Mouse (Mus musculus): ENCODE data around the gene Atg2a. TPM values are rescaled to one million over a fixed set of nuclear protein-coding genes. Genes with fewer than 3 reads are reported as not detected.
A peak's percentile ranks its signal among the peaks of the same experiment; 100 is the strongest.
"Not testable (repeated sequence)": the region's sequence is repeated elsewhere in the genome, so short reads cannot be mapped to it uniquely, and the experiment has no call there.

Gene Atg2a
- polyA plus RNA-seq, 1 experiment = 25.0 TPM

DNA sequence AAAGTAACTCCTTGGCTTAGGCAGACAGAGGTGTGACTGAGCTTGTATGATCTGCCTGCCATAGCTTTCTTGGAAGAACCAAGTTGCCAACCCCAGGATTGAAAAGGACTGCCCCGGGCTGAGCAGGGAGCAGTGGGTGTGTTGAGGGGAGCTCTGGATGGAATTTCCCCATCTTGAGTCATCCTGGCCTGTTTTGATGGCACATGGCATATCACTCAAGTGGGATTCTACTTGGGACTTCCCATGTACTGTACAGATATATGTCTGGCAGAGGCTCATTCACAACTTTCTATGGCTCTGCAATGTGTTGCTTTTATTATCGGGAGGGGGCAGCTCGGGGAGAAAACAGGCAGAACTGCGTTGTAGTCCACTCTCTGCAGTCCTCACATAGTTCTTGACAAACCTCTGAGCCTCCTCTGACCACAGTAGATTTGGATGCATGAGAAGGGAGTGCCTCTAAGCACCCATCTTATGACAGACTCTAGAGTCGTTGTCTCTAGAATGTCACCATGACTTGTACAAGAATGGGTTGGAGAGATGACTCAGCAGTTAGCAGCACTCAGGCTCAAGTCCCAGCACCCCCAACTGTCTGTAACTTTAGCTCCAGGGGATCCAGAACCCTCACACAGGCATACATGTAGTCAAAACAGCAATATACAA is 55.2 kb downstream of the Atg2a start:
- no peak for DNase-seq (ENCODE audit: low read depth)

- no peak for DNase-seq (ENCODE audit: low read depth)
Observed at GRCm38 (mm10) chr19:6297641-6298040, 56.2 kb downstream of the Atg2a start.

- DNase-seq (ENCODE audit: low read depth) = no peak
Observed at GRCm38 (mm10) chr19:6299003-6299402, 57.5 kb downstream of the Atg2a start.

GRCm38 (mm10) chr19:6299450-6300267 is 58.2 kb downstream of the Atg2a start:
- DNase-seq (ENCODE audit: low read depth) = no peak

DNA sequence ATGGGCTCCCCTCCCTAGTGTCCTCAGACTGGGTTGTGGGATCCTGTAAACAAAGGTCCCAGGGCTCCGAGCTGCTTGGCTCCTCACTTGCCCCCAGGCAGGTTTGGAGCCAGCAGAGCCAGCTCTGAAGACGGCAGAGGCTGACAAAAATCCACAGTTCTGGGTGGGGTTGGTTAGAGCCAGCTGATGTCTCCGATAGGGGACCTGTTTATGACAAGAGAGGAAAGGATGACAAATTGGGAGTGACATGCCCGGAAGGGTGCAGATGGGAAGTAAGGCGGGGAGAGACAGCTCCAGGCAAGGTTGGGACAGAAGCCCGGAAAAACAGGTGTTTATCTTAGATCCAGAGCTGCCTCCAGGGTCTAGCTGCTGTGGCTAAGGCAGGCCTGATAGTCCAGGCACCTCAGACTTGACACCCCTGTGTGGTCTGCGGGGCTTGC is 59.0 kb downstream of the Atg2a start:
- no peak for DNase-seq (ENCODE audit: low read depth)

DNA sequence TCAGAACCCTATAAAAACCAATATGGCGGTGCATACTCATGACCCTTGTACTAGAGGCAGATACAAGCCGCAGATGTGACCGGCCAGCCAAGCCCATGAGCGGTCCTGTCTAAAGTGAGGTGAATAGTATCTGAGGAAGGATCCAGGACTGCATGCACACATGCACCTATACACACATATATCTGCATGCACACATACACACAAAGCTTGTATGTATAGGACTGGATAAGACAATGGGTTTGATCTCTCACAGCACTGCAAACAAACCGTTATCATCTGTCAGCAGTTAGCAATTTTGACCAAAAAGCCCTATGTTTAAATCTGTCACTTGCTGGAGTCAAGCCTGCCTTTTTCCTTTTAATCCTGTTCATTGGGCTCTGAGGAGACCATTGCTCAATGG is 60.6 kb downstream of the Atg2a start:
- no peak for DNase-seq (ENCODE audit: low read depth)

DNA sequence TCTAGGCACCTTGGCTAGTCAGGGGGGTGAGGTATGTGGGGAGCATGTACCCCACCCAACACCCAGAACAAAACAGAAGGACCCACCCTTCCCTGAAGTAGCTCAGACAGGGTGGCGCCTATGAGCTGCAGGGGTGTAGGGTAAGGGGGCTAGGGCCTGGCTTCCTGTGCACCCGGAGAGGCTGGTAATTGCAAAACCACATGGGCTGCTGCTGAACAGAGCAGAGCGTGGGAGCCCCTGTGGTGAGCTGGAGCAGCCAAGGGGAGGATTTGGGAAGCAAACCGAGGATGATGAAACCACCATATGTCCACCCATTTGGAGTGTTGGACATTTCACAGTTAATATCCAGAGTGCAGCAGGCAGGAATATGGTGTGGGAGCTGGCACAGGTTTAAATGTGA is 61.1 kb downstream of the Atg2a start:
- DNase-seq (ENCODE audit: low read depth) = no peak

DNA sequence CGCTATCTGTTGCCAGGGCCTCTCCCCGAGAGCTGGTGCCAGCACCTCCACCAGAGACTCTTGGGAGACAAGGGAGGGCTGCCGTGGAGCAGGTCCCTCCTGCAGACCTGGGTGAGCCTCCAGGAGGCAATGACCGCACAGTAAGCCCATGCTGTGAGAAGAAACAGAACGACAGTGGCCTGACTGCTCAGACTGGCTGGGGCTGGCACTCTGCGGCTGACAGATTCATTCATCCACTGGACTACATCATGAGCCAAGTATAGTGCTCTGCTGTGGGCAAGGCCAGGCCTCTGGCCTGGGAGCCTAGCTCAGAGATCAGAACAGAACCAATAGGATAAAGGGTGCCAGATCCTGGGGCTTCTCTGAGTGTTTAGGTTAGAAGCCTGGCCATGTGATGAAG is 62.4 kb downstream of the Atg2a start:
- DNase-seq (ENCODE audit: low read depth) = no peak

GRCm38 (mm10) chr19:6304787-6305516 is 63.5 kb downstream of the Atg2a start:
- DNase-seq (ENCODE audit: low read depth) = peak; percentile 24

DNA sequence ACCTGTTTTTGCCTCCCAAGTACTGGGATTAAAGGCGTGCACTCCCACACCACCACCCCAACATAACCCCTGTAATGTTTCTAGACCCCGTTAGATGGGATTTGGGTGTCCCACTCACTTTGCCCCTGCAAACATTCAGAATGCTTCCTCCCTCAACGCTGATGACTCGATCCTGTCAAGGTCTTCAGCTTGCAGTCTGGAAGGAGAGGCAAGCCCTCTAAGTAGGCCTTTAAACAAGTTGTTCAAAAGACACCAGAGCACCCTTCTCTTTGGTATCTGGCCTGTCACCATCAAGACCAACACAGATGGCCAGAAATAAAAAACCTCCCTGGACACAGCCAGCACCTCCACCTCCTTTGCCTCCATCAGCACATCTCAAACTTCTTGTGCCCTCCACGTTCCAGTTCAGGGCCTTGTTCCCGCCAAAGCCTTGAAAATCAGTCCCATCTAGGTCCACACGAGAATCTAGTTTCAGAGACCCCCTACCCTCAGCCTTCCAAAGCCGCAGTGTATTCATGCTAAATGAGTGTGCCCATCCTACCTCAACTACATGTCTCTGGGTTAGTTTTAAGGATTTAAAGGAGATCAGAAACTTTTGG is 64.1 kb downstream of the Atg2a start:
- DNase-seq (ENCODE audit: low read depth) = no peak

DNA sequence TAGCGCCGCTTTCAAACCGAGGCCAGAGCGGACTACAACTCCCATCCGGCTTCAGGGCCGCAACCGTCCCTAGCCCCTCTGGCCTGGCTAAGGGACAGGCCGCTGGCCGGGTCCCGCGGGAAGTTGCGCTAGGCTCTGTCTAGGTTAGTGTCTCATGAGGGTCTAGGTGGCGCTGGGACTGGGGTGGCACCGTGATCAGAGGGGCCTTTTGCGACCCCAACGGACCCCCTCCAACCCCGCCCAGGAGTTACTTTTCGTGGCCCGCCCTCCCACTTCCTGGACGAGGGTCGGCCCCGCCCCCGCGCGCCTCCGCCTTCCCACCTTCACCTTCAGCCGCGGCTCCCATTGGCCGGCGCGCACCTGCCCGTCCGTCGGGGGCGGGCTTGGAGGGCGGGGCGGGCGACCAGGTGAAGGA is 64.7 kb downstream of the Atg2a start, which contains the start of gene Cdc42bpg:
Cdc42bpg (plus strand) TSS at position 320 of the 415 bp plus-strand sequence.
- DNase-seq (ENCODE audit: low read depth) = peak; percentile 28

- peak; percentile 28 for DNase-seq (ENCODE audit: low read depth)
Observed at GRCm38 (mm10) chr19:6306586-6306985, 65.1 kb downstream of the Atg2a start.

GRCm38 (mm10) chr19:6307733-6308531 is 66.5 kb downstream of the Atg2a start:
- peak; percentile 84 for DNase-seq (ENCODE audit: low read depth)

GRCm38 (mm10) chr19:6310181-6310580 is 68.7 kb downstream of the Atg2a start:
- DNase-seq (ENCODE audit: low read depth) = no peak

DNA sequence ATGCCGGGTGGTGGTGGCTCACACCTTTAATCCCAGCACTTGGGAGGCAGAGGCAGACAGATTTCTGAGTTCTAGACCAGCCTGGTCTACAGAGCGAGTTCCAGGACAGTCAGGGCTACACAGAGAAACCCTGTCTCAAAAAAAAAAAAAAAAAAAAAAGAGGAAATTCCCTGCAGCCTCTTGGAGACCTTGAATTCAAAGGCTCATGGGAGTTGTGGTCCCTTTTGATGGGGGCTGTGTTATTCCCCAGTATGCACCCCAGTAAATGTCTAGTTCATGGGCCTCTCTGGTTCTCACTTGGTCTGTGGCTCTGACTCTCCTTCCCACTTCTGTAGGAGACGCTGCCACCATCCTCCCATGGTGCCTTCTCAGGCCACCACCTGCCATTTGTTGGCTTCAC is 70.3 kb downstream of the Atg2a start:
- DNase-seq (ENCODE audit: low read depth) = not testable (repeated sequence)

Other genes with a start within 250 kb of the Atg2a start
- 70.6 and 85.2 TPM in 2 replicates for gene Capn1, start 225.8 kb upstream of the Atg2a start, polyA plus RNA-seq (2012; rRNA removed)
- 55.6 and 104 TPM in 2 replicates for gene Syvn1, start 195.1 kb upstream of the Atg2a start, polyA plus RNA-seq (2012; rRNA removed)
- 28.3 and 29.0 TPM in 2 replicates for gene Mrpl49, start 183.9 kb upstream of the Atg2a start, polyA plus RNA-seq (2012; rRNA removed)
- gene Fau, start 183.8 kb upstream of the Atg2a start, polyA plus RNA-seq (2012; rRNA removed) = 1,249 and 1,627 TPM in 2 replicates
- 60.6 and 60.9 TPM in 2 replicates for gene Znhit2, start 180.5 kb upstream of the Atg2a start, polyA plus RNA-seq (2012; rRNA removed)
- 98.2 and 115 TPM in 2 replicates for gene Tm7sf2, start 173.3 kb upstream of the Atg2a start, polyA plus RNA-seq (2012; rRNA removed)
- 56.9 and 64.6 TPM in 2 replicates for gene Vps51, start 164.4 kb upstream of the Atg2a start, polyA plus RNA-seq (2012; rRNA removed)
- 1.2 TPM in 1 of 2 replicates, not detected in the other for gene Tmem262, start 161.6 kb upstream of the Atg2a start, polyA plus RNA-seq (2012; rRNA removed)
- gene Gm28374, start 159.4 kb upstream of the Atg2a start, polyA plus RNA-seq (2012; rRNA removed) = 0.20 and 0.23 TPM in 2 replicates
- 106 and 118 TPM in 2 replicates for gene Zfpl1, start 156.7 kb upstream of the Atg2a start, polyA plus RNA-seq (2012; rRNA removed)
- gene Cdca5, start 156.7 kb upstream of the Atg2a start, polyA plus RNA-seq (2012; rRNA removed) = 1.0 TPM in 2 replicates
- 0.37 TPM in 1 of 2 replicates, not detected in the other for gene AC131692.1, start 147.2 kb upstream of the Atg2a start, polyA plus RNA-seq (2012; rRNA removed)
- 0.06 and 0.12 TPM in 2 replicates for gene Naaladl1, start 135.9 kb upstream of the Atg2a start, polyA plus RNA-seq (2012; rRNA removed)
- gene Sac3d1, start 123.0 kb upstream of the Atg2a start, polyA plus RNA-seq (2012; rRNA removed) = 25.5 and 26.0 TPM in 2 replicates
- 27.6 and 31.0 TPM in 2 replicates for gene Snx15, start 113.4 kb upstream of the Atg2a start, polyA plus RNA-seq (2012; rRNA removed)
- gene Batf2, start 100.7 kb upstream of the Atg2a start, polyA plus RNA-seq (2012; rRNA removed) = 2.8 and 2.9 TPM in 2 replicates
- gene Arl2, start 100.1 kb upstream of the Atg2a start, polyA plus RNA-seq (2012; rRNA removed) = 141 and 162 TPM in 2 replicates
- 0.16 and 0.22 TPM in 2 replicates for gene Majin, start 57.3 kb upstream of the Atg2a start, polyA plus RNA-seq (2012; rRNA removed)
- 1.7 and 2.8 TPM in 2 replicates for gene Gpha2, start 15.3 kb upstream of the Atg2a start, polyA plus RNA-seq (2012; rRNA removed)
- gene Ppp2r5b, start 5.8 kb upstream of the Atg2a start, polyA plus RNA-seq (2012; rRNA removed) = 54.3 and 61.5 TPM in 2 replicates
- 156 and 198 TPM in 2 replicates for gene Ehd1, start 35.1 kb downstream of the Atg2a start, polyA plus RNA-seq (2012; rRNA removed)
- gene Cdc42bpg, start 64.8 kb downstream of the Atg2a start, polyA plus RNA-seq (2012; rRNA removed) = 16.2 and 16.6 TPM in 2 replicates
- 40.4 and 48.5 TPM in 2 replicates for gene Men1, start 93.3 kb downstream of the Atg2a start, polyA plus RNA-seq (2012; rRNA removed)
- 83.4 and 95.3 TPM in 2 replicates for gene Map4k2, start 99.5 kb downstream of the Atg2a start, polyA plus RNA-seq (2012; rRNA removed)
- gene Sf1, start 122.0 kb downstream of the Atg2a start, polyA plus RNA-seq (2012; rRNA removed) = 95.0 and 140 TPM in 2 replicates
- gene Pygm, start 142.7 kb downstream of the Atg2a start, polyA plus RNA-seq (2012; rRNA removed) = 13.1 and 15.8 TPM in 2 replicates
- gene Rasgrp2, start 157.7 kb downstream of the Atg2a start, polyA plus RNA-seq (2012; rRNA removed) = 107 and 215 TPM in 2 replicates
- 1.6 and 1.7 TPM in 2 replicates for gene Nrxn2, start 177.1 kb downstream of the Atg2a start, polyA plus RNA-seq (2012; rRNA removed)